Mouse (Mus musculus): ENCODE results near the gene Hdac10. TPM values are rescaled to one million over a fixed set of nuclear protein-coding genes. Genes with fewer than 3 reads are reported as not detected.

The Hdac10 gene
- polyA plus RNA-seq, 1 experiment from 2014 or later: 12.7 TPM

GRCm38 (mm10) chr15:89147895-89148294, 19.4 kb upstream of the Hdac10 start:
- H3K36me3 ChIP-seq: no peaks in the 10 kb centered on the region
- H3K9me3 ChIP-seq (replicated peaks): no peaks in the 10 kb centered on the region
- H3K27me3 ChIP-seq (replicated peaks): peaks cover 72% of the 10 kb centered on the region
- H3K4me1 ChIP-seq (replicated peaks): peaks cover 32% of the 10 kb centered on the region
- H3K9ac ChIP-seq: no peak overlapping the region
- H3K4me2 ChIP-seq: no peak overlapping the region
- ATAC-seq (ENCODE audit: insufficient number of reproducible peaks, low FRiP score): no peak
- H3K4me3 ChIP-seq: no peak overlapping the region
- no peak overlapping the region for H3K27ac ChIP-seq (ENCODE audit: poor library complexity, severe bottlenecking)
- 56% methylated on average over 4 of the region's 4 CpGs for WGBS

- Histone ChIP-seq H3K27me3 (replicated peaks) (peaks cover 76% of the 10 kb centered on the region), H3K4me1 (replicated peaks) (peaks cover 32% of the 10 kb centered on the region), H3K9me3 (replicated peaks) (no peaks in the 10 kb centered on the region), H3K27ac (ENCODE audit: poor library complexity, severe bottlenecking) (no peak overlapping the region), H3K9ac (no peak overlapping the region), H3K4me2 (no peak overlapping the region), H3K4me3 (no peak overlapping the region), H3K36me3 (no peaks in the 10 kb centered on the region)
- WGBS: 20% methylated on average over 10 of the region's 10 CpGs
- no peak for ATAC-seq (ENCODE audit: insufficient number of reproducible peaks, low FRiP score)
Measured at GRCm38 (mm10) chr15:89147456-89147855, 19.0 kb upstream of the Hdac10 start.

- Histone ChIP-seq H3K4me2 (peak overlapping the region; percentile 63), H3K27me3 (replicated peaks) (peaks cover 80% of the 10 kb centered on the region), H3K9ac (peak overlapping the region; percentile 39; the same call in 1 of the 2 replicates), H3K36me3 (no peaks in the 10 kb centered on the region), H3K27ac (ENCODE audit: poor library complexity, severe bottlenecking) (no peak overlapping the region), H3K4me1 (replicated peaks) (peaks cover 34% of the 10 kb centered on the region), H3K4me3 (peak overlapping the region; percentile 34), H3K9me3 (replicated peaks) (no peaks in the 10 kb centered on the region)
- no peak for ATAC-seq (ENCODE audit: insufficient number of reproducible peaks, low FRiP score)
- 8% methylated on average over 15 of the region's 16 CpGs for WGBS
Measured at GRCm38 (mm10) chr15:89147024-89147423, 18.5 kb upstream of the Hdac10 start.

GRCm38 (mm10) chr15:89146537-89146936, 18.0 kb upstream of the Hdac10 start:
- Histone ChIP-seq H3K4me1 (replicated peaks) (peaks cover 39% of the 10 kb centered on the region), H3K4me2 (peak overlapping the region; percentile 63), H3K4me3 (peak overlapping the region; percentile 34), H3K9me3 (replicated peaks) (no peaks in the 10 kb centered on the region), H3K27ac (ENCODE audit: poor library complexity, severe bottlenecking) (no peak overlapping the region), H3K9ac (peak overlapping the region; percentile 39), H3K27me3 (replicated peaks) (peaks cover 85% of the 10 kb centered on the region), H3K36me3 (no peaks in the 10 kb centered on the region)
- ATAC-seq (ENCODE audit: insufficient number of reproducible peaks, low FRiP score): no peak
- WGBS: 2% methylated on average over 27 of the region's 27 CpGs

GRCm38 (mm10) chr15:89145813-89146350, 17.4 kb upstream of the Hdac10 start:
- no peak for ATAC-seq (ENCODE audit: insufficient number of reproducible peaks, low FRiP score)
- 58% methylated on average over 24 of the region's 24 CpGs for WGBS
- H3K4me1 ChIP-seq (replicated peaks): peaks cover 46% of the 10 kb centered on the region
- H3K36me3 ChIP-seq: no peaks in the 10 kb centered on the region
- H3K4me2 ChIP-seq: peak overlapping the region; percentile 63
- H3K9me3 ChIP-seq (replicated peaks): no peaks in the 10 kb centered on the region
- peaks cover 92% of the 10 kb centered on the region for H3K27me3 ChIP-seq (replicated peaks)
- H3K9ac ChIP-seq: no peak overlapping the region
- no peak overlapping the region for H3K27ac ChIP-seq (ENCODE audit: poor library complexity, severe bottlenecking)
- H3K4me3 ChIP-seq: 0 out of 2 replicates have a peak overlapping the region, but pooled peaks have one; percentile 34

GRCm38 (mm10) chr15:89144965-89145364, 16.5 kb upstream of the Hdac10 start:
- Histone ChIP-seq H3K9me3 (replicated peaks) (no peaks in the 10 kb centered on the region), H3K36me3 (no peaks in the 10 kb centered on the region), H3K9ac (no peak overlapping the region), H3K4me2 (no peak overlapping the region), H3K4me3 (no peak overlapping the region), H3K4me1 (replicated peaks) (peaks cover 46% of the 10 kb centered on the region), H3K27ac (ENCODE audit: poor library complexity, severe bottlenecking) (no peak overlapping the region), H3K27me3 (replicated peaks) (peaks cover 95% of the 10 kb centered on the region)
- ATAC-seq (ENCODE audit: insufficient number of reproducible peaks, low FRiP score): no peak
- WGBS: 81% methylated on average over 11 of the region's 11 CpGs

- Histone ChIP-seq H3K9me3 (replicated peaks) (no peaks in the 10 kb centered on the region), H3K36me3 (no peaks in the 10 kb centered on the region), H3K4me3 (no peak overlapping the region), H3K27me3 (replicated peaks) (peaks cover 83% of the 10 kb centered on the region), H3K4me1 (replicated peaks) (peaks cover 37% of the 10 kb centered on the region), H3K9ac (no peak overlapping the region), H3K27ac (ENCODE audit: poor library complexity, severe bottlenecking) (no peak overlapping the region), H3K4me2 (no peak overlapping the region)
- WGBS: 68% methylated on average over 2 of the region's 2 CpGs
- no peak for ATAC-seq (ENCODE audit: insufficient number of reproducible peaks, low FRiP score)
Measured at GRCm38 (mm10) chr15:89143134-89143533, 14.6 kb upstream of the Hdac10 start.

GRCm38 (mm10) chr15:89141905-89142304, 13.4 kb upstream of the Hdac10 start:
- Histone ChIP-seq H3K27me3 (replicated peaks) (peaks cover 71% of the 10 kb centered on the region), H3K9me3 (replicated peaks) (no peaks in the 10 kb centered on the region), H3K4me3 (no peak overlapping the region), H3K4me1 (replicated peaks) (peaks cover 48% of the 10 kb centered on the region), H3K9ac (no peak overlapping the region), H3K4me2 (no peak overlapping the region), H3K36me3 (no peaks in the 10 kb centered on the region), H3K27ac (ENCODE audit: poor library complexity, severe bottlenecking) (no peak overlapping the region)
- 52% methylated on average over 4 of the region's 4 CpGs for WGBS
- ATAC-seq (ENCODE audit: insufficient number of reproducible peaks, low FRiP score): no peak

GRCm38 (mm10) chr15:89141443-89141842, 12.9 kb upstream of the Hdac10 start:
- Histone ChIP-seq H3K4me2 (no peak overlapping the region; the same call in 1 of the 2 replicates), H3K27me3 (replicated peaks) (peaks cover 66% of the 10 kb centered on the region), H3K9ac (no peak overlapping the region), H3K27ac (ENCODE audit: poor library complexity, severe bottlenecking) (no peak overlapping the region), H3K4me1 (replicated peaks) (peaks cover 43% of the 10 kb centered on the region), H3K36me3 (no peaks in the 10 kb centered on the region), H3K9me3 (replicated peaks) (no peaks in the 10 kb centered on the region), H3K4me3 (no peak overlapping the region)
- ATAC-seq (ENCODE audit: insufficient number of reproducible peaks, low FRiP score): no peak
- 17% methylated on average over 5 of the region's 5 CpGs for WGBS

- Histone ChIP-seq H3K9me3 (replicated peaks) (no peaks in the 10 kb centered on the region), H3K27me3 (replicated peaks) (peaks cover 59% of the 10 kb centered on the region), H3K27ac (ENCODE audit: poor library complexity, severe bottlenecking) (peak within 1 kb of the TSS; percentile 7; the same call in 1 of the 2 replicates), H3K4me3 (peak within 1 kb of the TSS; percentile 75), H3K9ac (peak within 1 kb of the TSS; percentile 75), H3K36me3 (no peaks in the 10 kb centered on the region), H3K4me1 (replicated peaks) (peaks cover 38% of the 10 kb centered on the region), H3K4me2 (peak within 1 kb of the TSS; percentile 98)
- ATAC-seq (ENCODE audit: insufficient number of reproducible peaks, low FRiP score): peak; percentile 80
- 2% methylated on average over 21 of the region's 21 CpGs for WGBS
Measured at GRCm38 (mm10) chr15:89140659-89141252, 12.3 kb upstream of the Hdac10 start, which contains the start of gene Mapk12. TSS of gene Mapk12 (minus strand) at chr15:89140703.

GRCm38 (mm10) chr15:89140048-89140658, 11.7 kb upstream of the Hdac10 start:
- H3K27ac ChIP-seq (ENCODE audit: poor library complexity, severe bottlenecking): peak overlapping the region; percentile 7; the same call in 1 of the 2 replicates
- under 1% methylated on average over 53 of the region's 53 CpGs for WGBS

More at GRCm38 (mm10) chr15:89140048-89140658, 11.7 kb upstream of the Hdac10 start:
- peaks cover 2% of the 10 kb centered on the region; the same call in 1 of the 2 replicates for H3K36me3 ChIP-seq
- ATAC-seq (ENCODE audit: insufficient number of reproducible peaks, low FRiP score): peak; percentile 20
- H3K4me2 ChIP-seq: peak overlapping the region; percentile 98
- H3K4me1 ChIP-seq (replicated peaks): peaks cover 38% of the 10 kb centered on the region
- H3K9me3 ChIP-seq (replicated peaks): no peaks in the 10 kb centered on the region
- H3K9ac ChIP-seq: peak overlapping the region; percentile 75
- H3K27me3 ChIP-seq (replicated peaks): peaks cover 53% of the 10 kb centered on the region
- H3K4me3 ChIP-seq: peak overlapping the region; percentile 75
